Mouse (Mus musculus) layer of hippocampus, adult 6 months (tissue): ENCODE measurements around the gene Lipa. TPM values are rescaled to one million over a fixed set of nuclear protein-coding genes. Genes with fewer than 3 reads are reported as not detected.

ENCODE experiments used
- long read RNA-seq, 2 experiments: library from polyadenylated mRNA; unstranded; transcript quantifications; one replicate each; pipeline ENCODE4 v2.0.0; 2019 to 2020
- polyA plus RNA-seq: library from polyadenylated mRNA; unstranded; fragments of <200 nt; fragmentation: Nextera tagmentation; gene quantifications from 2 replicates; pipeline ENCODE4 v1.2.3, GENCODE M21; 2021

The Lipa gene
- 13.3 and 14.4 TPM in 2 replicates for polyA plus RNA-seq
- long read RNA-seq, experiment 1, transcript Lipa-201 (10 exons, 2,969 nt): major isoform, 17 of 23 reads
- long read RNA-seq, experiment 1, partial matches to known transcripts: 1 of 23 reads
- long read RNA-seq, experiment 1, other reads (novel, unspliced or antisense): 5 of 23 reads
- long read RNA-seq, experiment 2, transcript Lipa-202 (10 exons, 2,965 nt): minor isoform, 12 of 139 reads
- long read RNA-seq, experiment 2, transcript Lipa-201 (10 exons, 2,969 nt): major isoform, 114 of 139 reads
- long read RNA-seq, experiment 2, partial matches to known transcripts: 8 of 139 reads
- long read RNA-seq, experiment 2, other reads (novel, unspliced or antisense): 3 of 139 reads

GRCm38 (mm10) chr19:34526941-34527682 lies at the start of gene Lipa:
Gene Lipa (minus strand): TSS chr19:34527474.

GRCm38 (mm10) chr19:34550534-34551223 lies 23.4 kb upstream of the Lipa start, which contains the start of gene Ifit2:
Gene Ifit2 (plus strand): TSS chr19:34550694.

GRCm38 (mm10) chr19:34474991-34475971 lies 52.0 kb downstream of the Lipa start, which contains the start of gene Ch25h:
Gene Ch25h (minus strand): TSS chr19:34475164.

Other genes starting within 250 kb of the Lipa start
- gene Fas, start 236.8 kb downstream of the Lipa start, polyA plus RNA-seq: 3.2 and 3.5 TPM in 2 replicates
- gene Ch25h, start 52.3 kb downstream of the Lipa start, polyA plus RNA-seq: 0.40 and 0.56 TPM in 2 replicates
- 1.6 and 4.5 TPM in 2 replicates for gene Ifit2, start 23.2 kb upstream of the Lipa start, polyA plus RNA-seq
- 18.7 and 44.0 TPM in 2 replicates for gene Ifit3, start 56.1 kb upstream of the Lipa start, polyA plus RNA-seq
- 1.9 TPM in 2 replicates for gene Ifit1bl1, start 74.5 kb upstream of the Lipa start, polyA plus RNA-seq
- 5.8 and 14.4 TPM in 2 replicates for gene Ifit3b, start 80.5 kb upstream of the Lipa start, polyA plus RNA-seq
- 0.26 and 0.46 TPM in 2 replicates for gene Ifit1bl2, start 113.3 kb upstream of the Lipa start, polyA plus RNA-seq
- gene Ifit1, start 113.4 kb upstream of the Lipa start, polyA plus RNA-seq: 2.6 and 5.3 TPM in 2 replicates
- gene Slc16a12, start 219.8 kb upstream of the Lipa start, polyA plus RNA-seq: 0.74 and 1.8 TPM in 2 replicates